Mouse (Mus musculus) erythroblast, embryonic 14.5 days (primary cell): Measurements from ENCODE around the gene Prdm15.

Experiments
- GATA1 ChIP-seq: IDR thresholded peaks from 2 replicates; pipeline ENCODE4 v1.6.1; 2012; ENCODE audit warnings: low read length, inconsistent platforms, mixed read lengths
- TAL1 ChIP-seq: IDR thresholded peaks from 3 replicates; pipeline ENCODE4 v1.6.1; 2012; ENCODE audit warnings: low read length, inconsistent platforms, mixed read lengths

- TF ChIP-seq TAL1, result no peak
- no peak for TF ChIP-seq GATA1
These were observed 27.5 kb upstream of the Prdm15 start for GRCm38 (mm10) chr16:97879134-97879533.
